Mouse (Mus musculus): ENCODE results near the gene Bpifb2. TPM values are rescaled to one million over a fixed set of nuclear protein-coding genes. Genes with fewer than 3 reads are reported as not detected.
"Not testable (repeated sequence)": the region's sequence is repeated elsewhere in the genome, so short reads cannot be mapped to it uniquely, and the experiment has no call there.

The Bpifb2 gene
- not detected in 2 replicates for polyA plus RNA-seq (2014; fragmentation: Nextera tagmentation; extraction: Ambion mirVana)

DNA sequence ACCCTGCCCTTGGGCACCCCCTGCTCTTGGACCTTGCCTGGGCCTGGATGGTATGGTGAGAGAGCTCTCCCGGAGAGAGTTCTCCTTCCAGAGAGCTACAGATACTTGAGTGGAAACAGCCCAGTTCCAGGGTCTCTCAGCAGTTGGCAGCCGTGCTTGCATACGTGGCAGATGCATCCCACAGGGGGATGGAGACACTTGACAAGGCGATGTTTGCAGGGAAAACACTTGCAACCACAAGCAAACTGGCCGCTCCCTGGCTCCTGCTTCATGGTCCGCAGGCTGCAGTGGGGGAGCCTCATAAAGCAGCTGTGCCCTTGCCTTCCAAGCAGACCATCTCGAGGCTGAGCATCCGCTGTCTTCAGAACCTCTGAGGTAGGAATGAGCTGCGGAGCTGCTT, at the start of gene Bpifb2:
TSS of gene Bpifb2 (plus strand) at position 301 of the 400 bp plus-strand sequence.
- Histone ChIP-seq H3K27me3 (ENCODE audit: control insufficient read depth, insufficient read depth, low read length) (no peaks in the 10 kb centered on the region), H3K9ac (ENCODE audit: low read depth, low read length) (no peak within 1 kb of the TSS), H3K36me3 (ENCODE audit: control insufficient read depth, insufficient read depth, low read length) (no peaks in the 10 kb centered on the region), H3K4me1 (replicated peaks; ENCODE audit: control insufficient read depth, insufficient read depth, low read length) (no peaks in the 10 kb centered on the region), H3K27ac (ENCODE audit: low read depth, low read length) (no peak within 1 kb of the TSS), H3K4me3 (ENCODE audit: low read depth, low read length) (no peak within 1 kb of the TSS), H3K9me3 (ENCODE audit: control insufficient read depth, low read length) (no peaks in the 10 kb centered on the region), H3K4me2 (replicated peaks; ENCODE audit: low read depth, low read length) (no peak within 1 kb of the TSS)
- ATAC-seq (ENCODE audit: low FRiP score) (no peak), DNase-seq (ENCODE audit: low spot score) (no peak)
- 82% methylated on average over 9 of the region's 9 CpGs for WGBS

DNA sequence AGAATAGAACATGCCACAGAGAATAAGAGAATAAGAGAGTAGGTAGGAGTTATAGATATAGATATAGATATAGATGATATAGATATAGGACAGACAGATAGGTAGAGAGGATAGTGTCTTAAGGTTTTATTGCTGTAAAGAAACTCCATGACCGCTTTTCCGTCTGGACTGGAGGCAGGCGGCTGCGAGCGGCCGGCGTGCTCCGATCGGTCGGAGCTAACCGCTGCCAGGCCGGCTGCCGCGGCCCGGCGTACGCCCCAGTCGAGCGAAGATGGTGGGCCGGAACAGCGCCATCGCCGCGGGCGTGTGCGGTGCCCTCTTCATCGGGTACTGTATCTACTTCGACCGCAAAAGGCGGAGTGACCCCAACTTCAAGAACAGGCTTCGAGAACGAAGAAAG, 48.9 kb upstream of the Bpifb2 start:
- not testable (repeated sequence) for H3K4me3 ChIP-seq (ENCODE audit: low read depth, low read length); H3K27me3 ChIP-seq (ENCODE audit: control insufficient read depth, insufficient read depth, low read length); H3K4me2 ChIP-seq (replicated peaks; ENCODE audit: low read depth, low read length); ATAC-seq (ENCODE audit: low FRiP score); DNase-seq (ENCODE audit: low spot score); H3K27ac ChIP-seq (ENCODE audit: low read depth, low read length); H3K9me3 ChIP-seq (ENCODE audit: control insufficient read depth, low read length); H3K36me3 ChIP-seq (ENCODE audit: control insufficient read depth, insufficient read depth, low read length); H3K4me1 ChIP-seq (replicated peaks; ENCODE audit: control insufficient read depth, insufficient read depth, low read length); H3K9ac ChIP-seq (ENCODE audit: low read depth, low read length)
- 60% methylated on average over 32 of the region's 32 CpGs for WGBS

DNA sequence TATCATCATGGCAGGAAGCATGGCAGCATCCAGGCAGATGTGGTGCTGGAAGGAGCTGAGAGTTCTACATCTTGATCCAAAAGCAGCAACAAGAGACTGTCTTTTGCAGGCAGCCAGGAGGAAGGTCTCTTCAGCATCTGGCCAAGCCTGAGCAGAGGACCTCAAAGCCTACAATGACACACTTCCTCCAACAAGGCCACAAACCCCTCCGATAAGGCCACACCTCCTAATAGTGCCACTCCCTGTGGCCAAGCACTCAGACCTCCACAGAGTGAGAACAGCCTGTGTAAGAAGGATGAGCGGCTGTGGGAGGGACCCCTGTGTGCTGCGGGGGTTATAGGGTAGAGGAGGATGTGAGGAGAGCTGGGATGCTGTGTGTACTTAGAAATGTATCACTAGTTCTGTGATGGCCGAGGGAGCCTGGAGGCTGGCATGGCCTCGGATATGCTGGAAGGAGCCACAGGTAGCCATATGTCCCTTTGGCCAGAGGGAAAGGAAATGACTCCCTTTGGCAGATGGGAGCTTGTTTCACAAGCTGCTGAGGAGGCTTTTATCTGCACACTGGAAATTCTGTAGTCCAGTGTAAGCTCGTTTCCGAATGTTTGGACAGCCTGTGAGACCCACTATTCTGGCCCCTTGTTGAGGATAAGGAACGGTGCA, 47.5 kb upstream of the Bpifb2 start:
- H3K4me3 ChIP-seq (ENCODE audit: low read depth, low read length) = no peak overlapping the region
- H3K9me3 ChIP-seq (ENCODE audit: control insufficient read depth, low read length) = no peaks in the 10 kb centered on the region

DNA sequence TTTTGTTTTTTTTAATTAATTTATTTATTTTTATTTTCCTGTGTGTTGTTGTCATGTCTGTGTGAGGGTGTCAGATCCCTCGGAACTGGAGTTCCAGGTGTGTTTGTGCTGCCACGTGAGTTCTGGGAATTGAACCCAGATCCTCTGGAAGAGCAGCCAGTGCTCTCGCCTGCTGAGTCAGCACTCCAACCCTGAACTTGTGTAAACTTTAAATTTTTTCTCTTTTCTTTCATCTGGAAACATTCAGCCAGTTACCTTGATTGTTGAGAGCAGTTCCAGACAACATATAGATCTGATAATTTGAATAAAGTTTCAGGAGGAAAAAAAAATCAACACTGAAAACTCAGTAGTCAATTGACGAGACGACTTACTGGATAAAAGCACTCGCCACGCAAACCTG, 46.1 kb upstream of the Bpifb2 start:
- Histone ChIP-seq H3K9me3 (ENCODE audit: control insufficient read depth, low read length) (no peaks in the 10 kb centered on the region), H3K4me3 (ENCODE audit: low read depth, low read length) (no peak overlapping the region), H3K27ac (ENCODE audit: low read depth, low read length) (no peak overlapping the region), H3K9ac (ENCODE audit: low read depth, low read length) (no peak overlapping the region), H3K27me3 (ENCODE audit: control insufficient read depth, insufficient read depth, low read length) (no peaks in the 10 kb centered on the region), H3K36me3 (ENCODE audit: control insufficient read depth, insufficient read depth, low read length) (no peaks in the 10 kb centered on the region), H3K4me1 (replicated peaks; ENCODE audit: control insufficient read depth, insufficient read depth, low read length) (no peaks in the 10 kb centered on the region), H3K4me2 (replicated peaks; ENCODE audit: low read depth, low read length) (no peak overlapping the region)
- ATAC-seq (ENCODE audit: low FRiP score) (no peak), DNase-seq (ENCODE audit: low spot score) (no peak)
- WGBS = 86% methylated on average over 7 of the region's 7 CpGs

More for the DNA sequence above, 47.5 kb upstream of the Bpifb2 start:
- H3K4me1 ChIP-seq (replicated peaks; ENCODE audit: control insufficient read depth, insufficient read depth, low read length) = no peaks in the 10 kb centered on the region
- H3K36me3 ChIP-seq (ENCODE audit: control insufficient read depth, insufficient read depth, low read length) = no peaks in the 10 kb centered on the region
- ATAC-seq (ENCODE audit: low FRiP score) (no peak), DNase-seq (ENCODE audit: low spot score) (no peak)
- WGBS = 88% methylated on average over 8 of the region's 8 CpGs
- H3K9ac ChIP-seq (ENCODE audit: low read depth, low read length) = no peak overlapping the region
- no peak overlapping the region for H3K4me2 ChIP-seq (replicated peaks; ENCODE audit: low read depth, low read length)
- H3K27me3 ChIP-seq (ENCODE audit: control insufficient read depth, insufficient read depth, low read length) = no peaks in the 10 kb centered on the region
- H3K27ac ChIP-seq (ENCODE audit: low read depth, low read length) = no peak overlapping the region

DNA sequence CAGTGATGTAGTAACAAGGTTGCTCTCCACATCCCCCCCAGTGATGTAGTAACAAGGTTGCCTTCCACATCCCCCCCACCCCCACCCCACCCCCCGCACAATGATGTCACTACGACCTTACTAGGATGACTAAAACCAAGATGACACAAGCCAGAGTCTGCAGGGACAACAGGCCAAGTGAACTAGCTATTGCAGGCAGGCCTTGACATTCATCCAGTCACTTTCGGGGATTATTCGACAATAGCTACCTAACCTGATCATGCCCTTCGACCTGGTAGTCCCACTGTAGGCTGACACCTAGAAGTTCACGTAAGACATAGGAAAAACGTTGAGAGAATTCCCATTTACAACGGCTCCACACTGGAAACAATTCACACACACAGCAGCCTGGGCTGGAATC, 41.6 kb upstream of the Bpifb2 start:
- no peak overlapping the region for H3K4me2 ChIP-seq (replicated peaks; ENCODE audit: low read depth, low read length)
- no peak for ATAC-seq (ENCODE audit: low FRiP score)
- H3K4me3 ChIP-seq (ENCODE audit: low read depth, low read length) = no peak overlapping the region
- H3K4me1 ChIP-seq (replicated peaks; ENCODE audit: control insufficient read depth, insufficient read depth, low read length) = no peaks in the 10 kb centered on the region
- no peaks in the 10 kb centered on the region for H3K9me3 ChIP-seq (ENCODE audit: control insufficient read depth, low read length)
- DNase-seq (ENCODE audit: low spot score) = no peak
- WGBS = 90% methylated on average over 8 of the region's 8 CpGs
- no peaks in the 10 kb centered on the region for H3K27me3 ChIP-seq (ENCODE audit: control insufficient read depth, insufficient read depth, low read length)
- no peaks in the 10 kb centered on the region for H3K36me3 ChIP-seq (ENCODE audit: control insufficient read depth, insufficient read depth, low read length)
- no peak overlapping the region for H3K27ac ChIP-seq (ENCODE audit: low read depth, low read length)
- no peak overlapping the region for H3K9ac ChIP-seq (ENCODE audit: low read depth, low read length)

DNA sequence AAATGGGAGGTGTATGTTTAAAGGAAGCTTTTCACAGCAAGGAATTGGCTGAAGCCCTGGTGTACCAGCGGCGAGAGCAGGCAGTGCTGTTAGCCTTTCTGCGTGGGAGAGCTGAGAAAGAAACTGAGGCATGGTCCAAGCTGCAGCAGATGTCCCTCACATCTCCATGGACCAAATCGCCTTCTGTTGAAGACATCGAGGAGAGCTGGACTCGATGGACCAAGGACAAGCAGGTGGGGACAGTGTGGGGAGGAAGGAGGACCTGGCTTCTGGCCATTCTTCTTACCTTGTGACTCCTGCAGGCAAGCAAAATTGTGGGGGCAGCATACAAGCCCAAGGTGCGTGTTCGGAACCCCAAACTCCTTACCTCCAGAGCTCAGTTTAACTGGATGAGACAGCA, 32.0 kb upstream of the Bpifb2 start:
- ATAC-seq (ENCODE audit: low FRiP score) (no peak), DNase-seq (ENCODE audit: low spot score) (no peak)
- no peaks in the 10 kb centered on the region for H3K4me1 ChIP-seq (replicated peaks; ENCODE audit: control insufficient read depth, insufficient read depth, low read length)
- no peak overlapping the region for H3K27ac ChIP-seq (ENCODE audit: low read depth, low read length)
- 87% methylated on average over 8 of the region's 8 CpGs for WGBS
- no peak overlapping the region for H3K4me3 ChIP-seq (ENCODE audit: low read depth, low read length)
- no peak overlapping the region for H3K4me2 ChIP-seq (replicated peaks; ENCODE audit: low read depth, low read length)
- no peaks in the 10 kb centered on the region for H3K9me3 ChIP-seq (ENCODE audit: control insufficient read depth, low read length)
- H3K9ac ChIP-seq (ENCODE audit: low read depth, low read length) = no peak overlapping the region
- H3K27me3 ChIP-seq (ENCODE audit: control insufficient read depth, insufficient read depth, low read length) = no peaks in the 10 kb centered on the region
- no peaks in the 10 kb centered on the region for H3K36me3 ChIP-seq (ENCODE audit: control insufficient read depth, insufficient read depth, low read length)

DNA sequence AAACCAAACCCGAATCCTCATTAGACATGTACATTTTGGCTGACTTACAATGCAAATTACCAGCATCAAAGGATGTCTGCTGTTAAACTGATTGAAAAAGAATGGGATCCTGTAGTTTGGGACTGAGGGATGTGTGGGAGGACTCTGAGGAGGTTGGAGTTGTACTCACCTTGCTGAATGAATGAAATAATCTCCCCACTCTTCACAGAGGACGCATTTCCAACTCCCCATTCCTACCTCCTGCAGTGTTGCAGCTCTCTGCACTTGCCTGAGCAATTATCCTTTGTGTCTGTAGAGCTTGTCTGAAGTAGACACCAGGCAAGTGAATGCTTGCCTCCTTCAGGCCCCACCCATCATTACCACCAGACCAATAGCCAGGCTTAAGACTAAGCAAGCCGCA, 26.5 kb upstream of the Bpifb2 start:
- Histone ChIP-seq H3K9me3 (ENCODE audit: control insufficient read depth, low read length) (no peaks in the 10 kb centered on the region), H3K4me3 (ENCODE audit: low read depth, low read length) (no peak overlapping the region), H3K4me2 (replicated peaks; ENCODE audit: low read depth, low read length) (no peak overlapping the region), H3K27ac (ENCODE audit: low read depth, low read length) (no peak overlapping the region), H3K36me3 (ENCODE audit: control insufficient read depth, insufficient read depth, low read length) (no peaks in the 10 kb centered on the region), H3K27me3 (ENCODE audit: control insufficient read depth, insufficient read depth, low read length) (no peaks in the 10 kb centered on the region), H3K9ac (ENCODE audit: low read depth, low read length) (no peak overlapping the region), H3K4me1 (replicated peaks; ENCODE audit: control insufficient read depth, insufficient read depth, low read length) (no peaks in the 10 kb centered on the region)
- DNase-seq (ENCODE audit: low spot score) = no peak
- 76% methylated on average over 3 of the region's 3 CpGs for WGBS
- no peak for ATAC-seq (ENCODE audit: low FRiP score)

DNA sequence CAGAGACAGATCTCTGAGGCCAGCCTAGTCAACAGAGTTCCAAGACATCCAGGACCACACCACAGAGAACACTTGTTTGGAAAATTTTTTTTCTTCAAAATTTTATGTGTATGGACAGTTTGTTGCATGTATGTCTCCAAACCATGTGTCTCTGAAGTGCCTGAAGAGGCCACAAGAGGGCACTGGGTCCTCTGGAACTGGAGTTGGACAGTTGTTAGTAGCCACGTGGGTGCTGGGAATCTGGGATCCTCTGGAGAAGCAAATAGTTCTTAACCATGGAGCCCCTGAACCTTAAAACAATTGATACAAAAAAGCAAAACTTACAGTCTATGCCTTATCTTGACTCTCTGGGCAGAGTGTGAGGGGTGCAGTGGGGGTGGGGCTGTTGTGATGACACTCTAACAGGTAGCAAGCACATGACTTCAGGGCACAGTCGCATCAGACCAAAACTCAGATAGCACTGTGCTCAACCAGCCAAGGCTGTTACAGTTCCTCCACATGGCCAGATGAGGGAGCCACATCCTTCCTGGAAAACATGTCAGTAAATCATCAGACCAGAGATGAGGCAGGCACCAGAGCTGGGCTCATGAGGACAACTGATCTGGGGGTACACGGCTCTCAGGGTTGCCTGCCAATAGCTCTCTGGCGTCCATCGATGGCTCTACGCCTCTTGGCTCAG, 24.4 kb upstream of the Bpifb2 start:
- Histone ChIP-seq H3K4me1 (replicated peaks; ENCODE audit: control insufficient read depth, insufficient read depth, low read length) (no peaks in the 10 kb centered on the region), H3K9ac (ENCODE audit: low read depth, low read length) (no peak overlapping the region), H3K4me2 (replicated peaks; ENCODE audit: low read depth, low read length) (no peak overlapping the region), H3K9me3 (ENCODE audit: control insufficient read depth, low read length) (no peaks in the 10 kb centered on the region), H3K4me3 (ENCODE audit: low read depth, low read length) (no peak overlapping the region), H3K27ac (ENCODE audit: low read depth, low read length) (no peak overlapping the region), H3K27me3 (ENCODE audit: control insufficient read depth, insufficient read depth, low read length) (no peaks in the 10 kb centered on the region), H3K36me3 (ENCODE audit: control insufficient read depth, insufficient read depth, low read length) (no peaks in the 10 kb centered on the region)
- WGBS = 90% methylated on average over 6 of the region's 6 CpGs
- no peak for ATAC-seq (ENCODE audit: low FRiP score)
- DNase-seq (ENCODE audit: low spot score) = peak; percentile 5

DNA sequence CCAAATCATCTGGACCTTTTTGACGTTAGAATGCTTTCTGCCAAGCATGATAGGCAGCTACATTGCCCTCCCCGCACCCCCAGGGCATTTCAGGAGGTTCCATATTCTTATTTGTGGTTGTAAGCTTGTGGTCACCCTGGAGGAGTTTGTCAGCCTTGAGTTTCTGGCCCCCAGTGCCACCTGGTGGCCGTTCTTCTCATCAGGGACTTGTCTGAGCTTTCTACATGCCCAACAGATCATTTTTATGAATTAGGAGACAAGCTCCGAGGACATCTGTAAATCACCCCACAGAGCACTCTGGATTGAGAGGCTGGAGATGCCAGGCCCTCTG, 23.9 kb upstream of the Bpifb2 start:
- Histone ChIP-seq H3K9me3 (ENCODE audit: control insufficient read depth, low read length) (no peaks in the 10 kb centered on the region), H3K4me2 (replicated peaks; ENCODE audit: low read depth, low read length) (no peak overlapping the region), H3K36me3 (ENCODE audit: control insufficient read depth, insufficient read depth, low read length) (no peaks in the 10 kb centered on the region), H3K27me3 (ENCODE audit: control insufficient read depth, insufficient read depth, low read length) (no peaks in the 10 kb centered on the region), H3K4me1 (replicated peaks; ENCODE audit: control insufficient read depth, insufficient read depth, low read length) (no peaks in the 10 kb centered on the region), H3K9ac (ENCODE audit: low read depth, low read length) (no peak overlapping the region), H3K27ac (ENCODE audit: low read depth, low read length) (no peak overlapping the region), H3K4me3 (ENCODE audit: low read depth, low read length) (no peak overlapping the region)
- no peak for ATAC-seq (ENCODE audit: low FRiP score)
- WGBS = 56% methylated on average over 4 of the region's 4 CpGs
- peak; percentile 65 for DNase-seq (ENCODE audit: low spot score)
